Mouse (Mus musculus) layer of hippocampus, adult 11-12 months (tissue): ENCODE results near the gene Gm8232.
"Not testable (repeated sequence)": the region's sequence is repeated elsewhere in the genome, so short reads cannot be mapped to it uniquely, and the experiment has no call there.

Source experiments
- DNase-seq: peaks from one replicate; pipeline ENCODE4 v3.0.0; 2022; ENCODE audit warnings: low spot score

The Gm8232 gene

GRCm38 (mm10) chr14:44433335-44433734, at the start of gene Gm8232:
Gene Gm8232 (plus strand): TSS chr14:44433635.
- not testable (repeated sequence) for DNase-seq

GRCm38 (mm10) chr14:44384233-44384632, 49.2 kb upstream of the Gm8232 start:
- DNase-seq = not testable (repeated sequence)

GRCm38 (mm10) chr14:44410588-44410987, 22.8 kb upstream of the Gm8232 start, which contains the start of gene Gm3371:
Gene Gm3371 (minus strand): TSS chr14:44410688.
- DNase-seq = not testable (repeated sequence)
